31 mouse cellular contexts compared by ENCODE assay signal in the genomic region with DNA sequence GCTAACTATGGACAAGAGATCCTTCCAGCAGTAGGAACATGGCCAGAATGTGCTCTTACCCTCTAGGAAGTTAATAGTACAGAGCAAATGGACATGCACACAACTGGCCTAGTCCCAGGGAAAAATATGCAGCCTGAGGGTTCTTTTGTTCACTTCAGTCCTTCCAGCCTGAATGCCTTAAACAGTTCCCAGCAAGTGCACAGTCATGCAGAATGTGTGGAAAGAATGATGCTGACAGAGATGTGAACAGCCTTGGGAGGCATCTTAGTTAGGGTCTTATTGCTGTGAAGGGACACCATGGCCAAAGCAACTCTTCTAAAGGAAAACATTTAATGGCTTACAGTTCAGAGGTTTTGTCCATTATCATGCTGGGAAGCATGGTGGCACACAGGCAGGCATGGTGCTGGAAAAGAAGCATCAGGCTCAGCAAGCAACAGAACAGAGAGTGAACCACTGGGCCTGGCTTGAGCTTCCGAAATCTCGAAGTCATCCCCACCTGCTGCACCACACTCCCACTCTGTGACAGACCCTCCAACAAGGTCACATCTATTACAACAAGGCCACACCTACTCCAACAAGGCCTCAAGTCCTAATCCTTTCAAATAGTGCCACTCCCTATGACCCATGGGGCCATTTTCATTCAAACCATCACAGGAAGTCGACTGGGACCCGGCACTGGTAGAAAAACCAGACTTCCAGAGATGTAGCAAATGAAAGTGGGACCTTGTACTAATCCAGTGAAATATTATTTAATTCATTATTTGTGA.
DNase-seq lines count a peak whose midpoint lies in the region; ATAC-seq and TF ChIP-seq lines count a peak whose summit lies in the region.
"Had no signal": no experiment of that assay in that cellular context is flagged by ENCODE, and none has a peak within 500 bp of the region (broad histone marks: within the 10 kb centered on the region; RNA-seq: fewer than 3 reads in every experiment).

No protein-coding gene starts in this region.

- in situ Hi-C loops in ES-E14 (cut with MboI; ENCODE audit: low sequenced_read_pairs in 2 of 2, unreplicated experiment in 2 of 2): no loop called here

- H3K9me3 ChIP-seq in ES-Bruce4 (replicated peaks; ENCODE audit: control insufficient read depth, insufficient read depth, low read length, poor library complexity, severe bottlenecking) (no peaks in the 10 kb centered on the region), ES-E14 (ENCODE audit: control insufficient read depth, insufficient read depth, low read depth, low read length) (no peaks in the 10 kb centered on the region)
- no peaks in the 10 kb centered on the region for H3K9me3 ChIP-seq in midbrain, embryonic 11.5 days (ENCODE audit: control insufficient read depth, low read length)
- H3K9me3 ChIP-seq: embryonic facial prominence, embryonic 10.5 days; embryonic facial prominence, embryonic 13.5 days; forebrain, embryonic 12.5 days; G1E; heart, embryonic 10.5 days; heart, embryonic 13.5 days; hindbrain, embryonic 12.5 days; hindbrain, embryonic 15.5 days had no signal

- H3K27ac ChIP-seq in ES-Bruce4 (ENCODE audit: insufficient read depth, low read length) (peak overlapping the region; percentile 23; the same call in 1 of the 2 replicates), ES-E14 (ENCODE audit: insufficient read depth, low read depth, low read length, poor library complexity, severe bottlenecking) (no peak overlapping the region; the same call in 1 of the 2 replicates)
- no peak overlapping the region for H3K27ac ChIP-seq in midbrain, embryonic 11.5 days (ENCODE audit: low read depth, low read length)
- H3K27ac ChIP-seq: embryonic facial prominence, embryonic 10.5 days; embryonic facial prominence, embryonic 13.5 days; forebrain, embryonic 12.5 days; heart, adult 2 months; heart, embryonic 10.5 days; heart, embryonic 13.5 days; hindbrain, embryonic 12.5 days; hindbrain, embryonic 15.5 days had no signal

- no peak for TF ChIP-seq CTCF in ES-Bruce4 (IDR thresholded peaks at IDR 0.05; ENCODE audit: low read depth, low read length)

- H3K4me1 ChIP-seq in ES-Bruce4 (ENCODE audit: control insufficient read depth, insufficient read depth, low read length) (peaks cover 6% of the 10 kb centered on the region), ES-E14 (ENCODE audit: control insufficient read depth in 2 of 2, insufficient read depth in 2 of 2, low read length in 2 of 2, poor library complexity in 1 of 2) (peaks cover 6 to 13% of the 10 kb centered on the region in 2 experiments; a peak in 3 of 4 replicates)
- no peaks in the 10 kb centered on the region for H3K4me1 ChIP-seq in midbrain, embryonic 11.5 days (ENCODE audit: control insufficient read depth, insufficient read depth, low read length)
- H3K4me1 ChIP-seq: embryonic facial prominence, embryonic 10.5 days; forebrain, embryonic 12.5 days; heart, embryonic 10.5 days; heart, embryonic 13.5 days; hindbrain, embryonic 12.5 days; hindbrain, embryonic 15.5 days had no signal

- H3K27me3 ChIP-seq in ES-Bruce4 (ENCODE audit: control insufficient read depth, insufficient read depth, low read length, poor library complexity, severe bottlenecking): no peaks in the 10 kb centered on the region
- no peaks in the 10 kb centered on the region for H3K27me3 ChIP-seq in midbrain, embryonic 11.5 days (ENCODE audit: control insufficient read depth, insufficient read depth, low read length)
- H3K27me3 ChIP-seq: CH12.LX; embryonic facial prominence, embryonic 13.5 days; forebrain, embryonic 12.5 days; heart, embryonic 13.5 days; hindbrain, embryonic 12.5 days; hindbrain, embryonic 15.5 days had no signal

- no peak overlapping the region for H3K4me3 ChIP-seq in ES-Bruce4 (ENCODE audit: low read depth, low read length)
- no peak overlapping the region for H3K4me3 ChIP-seq in ES-E14 (ENCODE audit: insufficient read depth in 1 of 2, low read depth in 1 of 2, low read length in 2 of 2, poor library complexity in 1 of 2, severe bottlenecking in 1 of 2)
- H3K4me3 ChIP-seq in midbrain, embryonic 11.5 days (ENCODE audit: low read depth, low read length): no peak overlapping the region
- H3K4me3 ChIP-seq: embryonic facial prominence, embryonic 10.5 days; embryonic facial prominence, embryonic 13.5 days; erythroblast, embryonic 14.5 days; forebrain, embryonic 12.5 days; heart, adult 2 months; heart, embryonic 10.5 days; heart, embryonic 13.5 days; hindbrain, embryonic 12.5 days; hindbrain, embryonic 15.5 days had no signal

- peak; percentile 52; the same call in 1 of the 2 replicates for TF ChIP-seq EP300 in ES-Bruce4 (IDR thresholded peaks at IDR 0.05; ENCODE audit: insufficient read depth, low read depth, low read length)

- H3K4me2 ChIP-seq in midbrain, embryonic 11.5 days: no peak overlapping the region
- H3K4me2 ChIP-seq: embryonic facial prominence, embryonic 13.5 days; forebrain, embryonic 12.5 days; heart, embryonic 13.5 days; hindbrain, embryonic 12.5 days; hindbrain, embryonic 15.5 days had no signal

- H3K36me3 ChIP-seq in ES-Bruce4 (ENCODE audit: control insufficient read depth, insufficient read depth, low read length, poor library complexity, severe bottlenecking) (no peaks in the 10 kb centered on the region), ES-E14 (ENCODE audit: control insufficient read depth, insufficient read depth, low read length, poor library complexity, severe bottlenecking) (no peaks in the 10 kb centered on the region)
- no peaks in the 10 kb centered on the region for H3K36me3 ChIP-seq in midbrain, embryonic 11.5 days (ENCODE audit: control insufficient read depth, insufficient read depth, low read length)
- H3K36me3 ChIP-seq: embryonic facial prominence, embryonic 10.5 days; embryonic facial prominence, embryonic 13.5 days; forebrain, embryonic 12.5 days; G1E; heart, embryonic 10.5 days; heart, embryonic 13.5 days; hindbrain, embryonic 12.5 days; hindbrain, embryonic 15.5 days had no signal

- H3K9ac ChIP-seq in ES-Bruce4 (ENCODE audit: low read depth, poor library complexity, severe bottlenecking) (no peak overlapping the region), ES-E14 (ENCODE audit: insufficient read depth, low read depth, low read length, poor library complexity, severe bottlenecking) (no peak overlapping the region)
- H3K9ac ChIP-seq in midbrain, embryonic 11.5 days (ENCODE audit: low read length): no peak overlapping the region
- H3K9ac ChIP-seq: embryonic facial prominence, embryonic 13.5 days; forebrain, embryonic 12.5 days; heart, embryonic 13.5 days; hindbrain, embryonic 12.5 days; hindbrain, embryonic 15.5 days had no signal

- intact Hi-C loops in heart, postnatal 25 days (cut with DNase I): no loop called here

- no peak for TF ChIP-seq POLR2A in ES-Bruce4 (IDR thresholded peaks at IDR 0.05; ENCODE audit: insufficient read depth, low read length)

- WGBS in midbrain, embryonic 11.5 days: 92% methylated on average over 4 of the region's 4 CpGs

- ATAC-seq in midbrain, embryonic 11.5 days (ENCODE audit: low FRiP score): no peak
- ATAC-seq: forebrain, embryonic 16.5 days; intestine, postnatal 0 days had no signal

- peak; percentile 66 for DNase-seq in heart, adult 11 months
- DNase-seq in heart, postnatal 25 days (ENCODE audit: low spot score): no peak
- DNase-seq in ES-E14 (ENCODE audit: low read depth, low spot score) (peak; percentile 15), R1 (ENCODE audit: low read depth, low spot score) (peak; percentile 94)
- no peak for DNase-seq in testis, postnatal 10 days (ENCODE audit: low spot score)
- no peak for DNase-seq in lung, postnatal 14 days
- no peak for DNase-seq in midbrain, embryonic 11.5 days (ENCODE audit: low spot score, missing footprints)
- DNase-seq: adrenal gland, adult 2 months; adrenal gland, postnatal 14 days; B cell, adult 2 months; cerebellum, adult 11-12 months; cerebellum, adult 8-10 months; cerebellum, postnatal 10 days; cerebellum, postnatal 36 days; embryo, embryonic 11 days; gastrocnemius, postnatal 14 days; heart, adult 2 months; heart, postnatal 14 days had no signal

TF ChIP-seq in ES-E14, 5 proteins besides CTCF, POLR2A, EP300 and RAD21:
- TF ChIP-seq ZC3H11A (IDR thresholded peaks at IDR 0.05; ENCODE audit: borderline replicate concordance, low read depth, low read length) (no peak), CHD2 (IDR thresholded peaks at IDR 0.05; ENCODE audit: low read depth, low read length) (no peak), HCFC1 (IDR thresholded peaks at IDR 0.05; ENCODE audit: borderline replicate concordance, insufficient read depth, low read length) (no peak), ZNF384 (IDR thresholded peaks at IDR 0.05; ENCODE audit: low read depth, low read length) (no peak), MAFK (IDR thresholded peaks at IDR 0.05; ENCODE audit: insufficient read depth, low read depth, low read length) (no peak)

Comparison
In these comparisons a context has a peak if more than half of its experiments do, and no peak if none do; other contexts are left out.
1. DNase-seq: peak in heart, adult 11 months (single experiment), ES-E14 (single experiment) and R1 (single experiment); none in heart, postnatal 25 days (single experiment), testis, postnatal 10 days (single experiment), lung, postnatal 14 days (single experiment) and midbrain, embryonic 11.5 days (single experiment).